ENCODE assay signal across 24 mouse cellular contexts in the genomic region with DNA sequence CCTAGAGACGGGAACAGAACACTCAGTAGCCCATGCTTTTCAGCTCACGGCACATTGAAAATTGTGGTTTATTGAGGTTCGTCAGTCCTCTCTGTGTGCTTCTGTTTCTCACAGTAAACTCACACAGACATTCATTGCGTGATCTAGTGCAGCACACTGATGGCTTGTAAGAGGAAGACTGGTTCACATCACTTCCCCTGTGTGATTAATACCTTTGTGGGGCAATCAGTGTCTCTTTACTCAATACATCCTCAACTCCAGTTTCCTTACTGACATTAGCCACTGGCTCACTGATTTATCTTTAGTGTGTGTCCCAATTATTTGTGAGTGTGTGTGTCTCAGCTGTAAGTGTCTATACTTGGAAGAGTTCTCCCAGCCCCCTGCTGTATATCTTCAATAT.
DNase-seq lines count a peak whose midpoint lies in the region; ATAC-seq and TF ChIP-seq lines count a peak whose summit lies in the region.
"Had no signal": no experiment of that assay in that cellular context is flagged by ENCODE, and none has a peak within 500 bp of the region (broad histone marks: within the 10 kb centered on the region; RNA-seq: fewer than 3 reads in every experiment).

No protein-coding gene starts in this region.

- TF ChIP-seq CTCF in liver, postnatal 0 days (IDR thresholded peaks at IDR 0.05; ENCODE audit: low read depth), result no peak
- TF ChIP-seq CTCF in midbrain, postnatal 0 days (IDR thresholded peaks at IDR 0.05), result no peak

- DNase-seq in liver, postnatal 0 days, result no peak
- DNase-seq in midbrain, embryonic 11.5 days (ENCODE audit: low spot score, missing footprints), result peak; percentile 14
- no peak for DNase-seq in midbrain, postnatal 0 days (ENCODE audit: low spot score)
- no peak for DNase-seq in adrenal gland, adult 2 months
- no peak for DNase-seq in urinary bladder, adult 18-20 months (ENCODE audit: low spot score in 2 of 2)
- DNase-seq: adrenal gland, postnatal 14 days; B cell, adult 2 months; cerebellum, adult 18-20 months; cerebellum, adult 9-11 months; cerebellum, postnatal 36 days; gastrocnemius, adult 2 months; gastrocnemius, postnatal 25 days; heart, adult 18-20 months; heart, postnatal 10 days had no signal

- no peak overlapping the region for H3K9ac ChIP-seq in liver, postnatal 0 days (replicated peaks)
- H3K9ac ChIP-seq in liver, embryonic 12.5 days, result no peak overlapping the region
- H3K9ac ChIP-seq in midbrain, embryonic 11.5 days (ENCODE audit: low read length), result no peak overlapping the region
- H3K9ac ChIP-seq in midbrain, postnatal 0 days (replicated peaks; ENCODE audit: low read length, poor library complexity, severe bottlenecking), result no peak overlapping the region
- H3K9ac ChIP-seq: forebrain, embryonic 13.5 days; hindbrain, embryonic 14.5 days had no signal

- no peak overlapping the region for H3K4me3 ChIP-seq in liver, postnatal 0 days (ENCODE audit: low read depth, low read length)
- H3K4me3 ChIP-seq in liver, embryonic 12.5 days, result no peak overlapping the region
- no peak overlapping the region for H3K4me3 ChIP-seq in midbrain, embryonic 11.5 days (ENCODE audit: low read depth, low read length)
- no peak overlapping the region for H3K4me3 ChIP-seq in midbrain, postnatal 0 days (ENCODE audit: low read depth, low read length)
- H3K4me3 ChIP-seq: embryonic facial prominence, embryonic 10.5 days; forebrain, embryonic 13.5 days; gastrocnemius, adult 2 months; heart, embryonic 10.5 days; hindbrain, embryonic 10.5 days had no signal

- ATAC-seq in liver, postnatal 0 days, result peak; percentile 43; the same call in 1 of the 2 replicates
- ATAC-seq in liver, embryonic 12.5 days, result no peak
- ATAC-seq in midbrain, embryonic 11.5 days (ENCODE audit: low FRiP score), result no peak
- ATAC-seq in midbrain, postnatal 0 days (ENCODE audit: low FRiP score), result no peak
- ATAC-seq in hematopoietic stem cell, adult 5-6 weeks (replicated peaks in 1 of 2; ENCODE audit: insufficient read depth in 1 of 2, low FRiP score in 2 of 2, low TSS enrichment in 1 of 2, low read depth in 1 of 2, poor library complexity in 2 of 2, severe bottlenecking in 2 of 2), result peak; percentile 54 to 74; a peak in 2 of 4 replicates
- peak; percentile 92 for ATAC-seq in neutrophil, adult 5-6 weeks (ENCODE audit: extremely low read depth, insufficient number of reproducible peaks, low FRiP score, poor library complexity, severe bottlenecking)
- ATAC-seq: CD4-positive, CD25-positive, alpha-beta regulatory T cell, adult 4 months; forebrain, embryonic 13.5 days had no signal

- WGBS in liver, postnatal 0 days (ENCODE audit: insufficient replicate concordance), result 64% methylated on average over 4 of the region's 4 CpGs
- WGBS in liver, embryonic 12.5 days (ENCODE audit: insufficient replicate concordance), result 61% methylated on average over 4 of the region's 4 CpGs
- 89% methylated on average over 4 of the region's 4 CpGs for WGBS in midbrain, embryonic 11.5 days
- 89% methylated on average over 4 of the region's 4 CpGs for WGBS in midbrain, postnatal 0 days

- no peaks in the 10 kb centered on the region for H3K4me1 ChIP-seq in liver, postnatal 0 days (ENCODE audit: insufficient read depth)
- no peaks in the 10 kb centered on the region for H3K4me1 ChIP-seq in liver, embryonic 12.5 days
- H3K4me1 ChIP-seq in midbrain, embryonic 11.5 days (ENCODE audit: control insufficient read depth, insufficient read depth, low read length), result no peaks in the 10 kb centered on the region
- no peaks in the 10 kb centered on the region for H3K4me1 ChIP-seq in midbrain, postnatal 0 days (ENCODE audit: insufficient read depth, low read length)
- H3K4me1 ChIP-seq: forebrain, embryonic 13.5 days; heart, embryonic 10.5 days had no signal

- 0 out of 2 replicates have a peak, but pooled peaks have one; percentile 18 for TF ChIP-seq EP300 in liver, postnatal 0 days (IDR thresholded peaks at IDR 0.05; ENCODE audit: low read depth)

- no peak overlapping the region for H3K4me2 ChIP-seq in liver, postnatal 0 days (ENCODE audit: low read depth, low read length)
- no peak overlapping the region for H3K4me2 ChIP-seq in liver, embryonic 12.5 days
- no peak overlapping the region for H3K4me2 ChIP-seq in midbrain, embryonic 11.5 days
- no peak overlapping the region for H3K4me2 ChIP-seq in midbrain, postnatal 0 days (ENCODE audit: low read depth, low read length, poor library complexity, severe bottlenecking)
- H3K4me2 ChIP-seq: forebrain, embryonic 13.5 days; hindbrain, embryonic 14.5 days had no signal

- no peak overlapping the region for H3K27ac ChIP-seq in liver, postnatal 0 days (ENCODE audit: low read depth)
- H3K27ac ChIP-seq in liver, embryonic 12.5 days, result no peak overlapping the region
- no peak overlapping the region for H3K27ac ChIP-seq in midbrain, embryonic 11.5 days (ENCODE audit: low read depth, low read length)
- H3K27ac ChIP-seq in midbrain, postnatal 0 days (ENCODE audit: low read depth, low read length), result no peak overlapping the region
- H3K27ac ChIP-seq: embryonic facial prominence, embryonic 10.5 days; forebrain, embryonic 13.5 days; gastrocnemius, adult 2 months; heart, embryonic 10.5 days; hindbrain, embryonic 10.5 days; hindbrain, embryonic 14.5 days had no signal

- no peaks in the 10 kb centered on the region for H3K27me3 ChIP-seq in liver, postnatal 0 days (ENCODE audit: insufficient read depth, low read length)
- no peaks in the 10 kb centered on the region for H3K27me3 ChIP-seq in liver, embryonic 12.5 days (replicated peaks)
- no peaks in the 10 kb centered on the region for H3K27me3 ChIP-seq in midbrain, embryonic 11.5 days (ENCODE audit: control insufficient read depth, insufficient read depth, low read length)
- H3K27me3 ChIP-seq in midbrain, postnatal 0 days (ENCODE audit: insufficient read depth, low read length), result no peaks in the 10 kb centered on the region
- H3K27me3 ChIP-seq: forebrain, embryonic 13.5 days had no signal

- H3K36me3 ChIP-seq in liver, postnatal 0 days (replicated peaks; ENCODE audit: insufficient read depth, low read length), result no peaks in the 10 kb centered on the region
- no peaks in the 10 kb centered on the region for H3K36me3 ChIP-seq in liver, embryonic 12.5 days
- H3K36me3 ChIP-seq in midbrain, embryonic 11.5 days (ENCODE audit: control insufficient read depth, insufficient read depth, low read length), result no peaks in the 10 kb centered on the region
- H3K36me3 ChIP-seq in midbrain, postnatal 0 days (ENCODE audit: insufficient read depth, low read length), result no peaks in the 10 kb centered on the region
- H3K36me3 ChIP-seq: embryonic facial prominence, embryonic 10.5 days; G1E; heart, embryonic 10.5 days; hindbrain, embryonic 10.5 days had no signal

- no peaks in the 10 kb centered on the region for H3K9me3 ChIP-seq in liver, postnatal 0 days (ENCODE audit: low read length)
- no peaks in the 10 kb centered on the region for H3K9me3 ChIP-seq in liver, embryonic 12.5 days (replicated peaks)
- H3K9me3 ChIP-seq in midbrain, embryonic 11.5 days (ENCODE audit: control insufficient read depth, low read length), result no peaks in the 10 kb centered on the region
- H3K9me3 ChIP-seq in midbrain, postnatal 0 days (ENCODE audit: low read length), result no peaks in the 10 kb centered on the region
- H3K9me3 ChIP-seq: embryonic facial prominence, embryonic 10.5 days; heart, embryonic 10.5 days; hindbrain, embryonic 10.5 days had no signal

Comparison
In these comparisons a context has a peak if more than half of its experiments do, and no peak if none do; other contexts are left out.
1. ATAC-seq: peak in liver, postnatal 0 days (single experiment), hematopoietic stem cell, adult 5-6 weeks (2 of 2) and neutrophil, adult 5-6 weeks (single experiment); none in liver, embryonic 12.5 days (single experiment), midbrain, embryonic 11.5 days (single experiment) and midbrain, postnatal 0 days (single experiment).